Mouse (Mus musculus): ENCODE results near the gene Slit3.

DNA sequence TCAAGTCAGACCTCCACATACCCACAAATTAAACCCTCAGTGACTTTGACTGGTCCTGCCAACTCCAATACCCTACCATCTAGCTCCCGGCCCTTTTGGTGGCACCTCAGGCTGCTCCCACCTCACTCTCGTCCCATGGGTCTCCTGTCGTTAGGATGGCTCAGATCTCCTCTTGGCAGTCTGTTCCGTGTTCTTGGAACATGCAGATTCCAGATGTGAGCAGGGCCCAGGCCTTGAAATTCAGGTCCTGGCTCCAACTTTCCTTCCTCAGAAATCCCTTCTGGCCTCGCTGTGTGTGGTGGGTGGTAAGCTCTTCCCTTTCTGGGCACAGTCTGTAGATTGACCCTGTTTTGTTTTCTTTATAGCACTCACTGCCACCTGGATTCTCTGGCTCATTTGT lies 127.1 kb downstream of the Slit3 start:
- TF ChIP-seq CTCF (IDR thresholded peaks at IDR 0.05; ENCODE audit: low read depth) (no peak), EP300 (IDR thresholded peaks at IDR 0.05; ENCODE audit: low read depth) (no peak)

Data from liver, embryonic 14.5 days (tissue).